Mouse (Mus musculus) midbrain, embryonic 11.5 days (tissue): ENCODE results near the gene Gsc. TPM values are rescaled to one million over a fixed set of nuclear protein-coding genes. Genes with fewer than 3 reads are reported as not detected.
"Not testable (repeated sequence)": the region's sequence is repeated elsewhere in the genome, so short reads cannot be mapped to it uniquely, and the experiment has no call there.

Experiments
- ATAC-seq: fragments of 200-750 bp; cut with Nextera tagmentation; 2 replicates; pipeline ENCODE4 v1.8.0; 2017; ENCODE audit warnings: moderate TSS enrichment, moderate library complexity; ENCODE audit not compliant: low FRiP score
- DNase-seq: peaks from one replicate; pipeline ENCODE4 v3.0.0; 2015; ENCODE audit warnings: low spot score; ENCODE audit errors: missing footprints
- H3K27ac ChIP-seq: fragments of 300-500 bp; sonication (generic); 2 replicates; pipeline ENCODE4 v1.5.1; 2014; ENCODE audit warnings: low read depth, low read length
- H3K27me3 ChIP-seq: fragments of 300-500 bp; sonication (generic); 2 replicates; pipeline ENCODE4 v1.6.1; 2014; ENCODE audit warnings: mild to moderate bottlenecking, low read length, moderate library complexity, mixed read lengths; ENCODE audit not compliant: control insufficient read depth, insufficient read depth
- H3K36me3 ChIP-seq: fragments of 300-500 bp; sonication (generic); 2 replicates; pipeline ENCODE4 v1.6.1; 2014; ENCODE audit warnings: mild to moderate bottlenecking, low read length, moderate library complexity, mixed read lengths; ENCODE audit not compliant: control insufficient read depth, insufficient read depth
- H3K4me1 ChIP-seq: fragments of 300-500 bp; sonication (generic); 2 replicates; pipeline ENCODE4 v1.6.1; 2014; ENCODE audit warnings: low read length; ENCODE audit not compliant: control insufficient read depth, insufficient read depth
- H3K4me2 ChIP-seq: fragments of 300-500 bp; sonication (generic); 2 replicates; pipeline ENCODE4 v1.6.1; 2014; ENCODE audit warnings: mild to moderate bottlenecking, moderate library complexity
- H3K4me3 ChIP-seq: fragments of 300-500 bp; sonication (generic); 2 replicates; pipeline ENCODE4 v1.5.1; 2014; ENCODE audit warnings: low read depth, low read length
- H3K9ac ChIP-seq: fragments of 300-500 bp; sonication (generic); 2 replicates; pipeline ENCODE4 v1.6.1; 2014; ENCODE audit warnings: low read length
- H3K9me3 ChIP-seq: fragments of 300-500 bp; sonication (generic); 2 replicates; pipeline ENCODE4 v1.6.1; 2016; ENCODE audit warnings: low read length; ENCODE audit not compliant: control insufficient read depth
- WGBS: fragments of 180-500 bp; shearing (Covaris S2); extraction: QIAGEN DNeasy Blood & Tissue Kit; methylation state at CpG from one replicate; pipeline ENCODE4 v1.1.7; 2014; 5-methylcytosine and 5-hydroxymethylcytosine counted together
- polyA plus RNA-seq: library from polyadenylated mRNA; unstranded; fragments of >200 nt; fragmentation: Nextera tagmentation; extraction: Ambion mirVana; gene quantifications from 2 replicates; pipeline ENCODE4 v1.2.1, GENCODE M21; 2014

Gsc gene
- polyA plus RNA-seq, 1 experiment from 2014 or later = 0.59 TPM

DNA sequence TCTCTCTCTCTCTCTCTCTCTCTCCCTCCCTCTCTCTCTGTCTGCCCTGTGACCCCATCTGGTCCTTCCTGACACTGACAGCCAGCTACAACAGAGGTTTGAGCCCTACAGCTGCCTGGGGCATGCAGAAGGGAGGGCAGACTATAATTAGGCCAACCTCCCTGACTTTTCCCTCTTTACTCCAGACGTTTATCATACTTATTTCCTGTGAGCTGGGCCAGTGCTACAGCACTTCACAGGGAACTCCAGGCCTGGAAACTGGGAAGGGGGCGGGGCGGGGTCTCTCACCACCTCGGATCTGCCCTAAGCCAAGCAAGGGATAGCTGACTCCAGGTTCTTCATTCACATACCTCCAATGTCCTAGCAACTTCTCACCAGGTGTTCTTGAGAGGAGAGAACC lies 4.3 kb downstream of the Gsc start:
- ATAC-seq (no peak), DNase-seq (no peak)
- no peaks in the 10 kb centered on the region for H3K36me3 ChIP-seq
- peaks cover 29% of the 10 kb centered on the region for H3K4me1 ChIP-seq
- H3K4me2 ChIP-seq = no peak overlapping the region
- peaks cover 79% of the 10 kb centered on the region for H3K27me3 ChIP-seq
- 6% methylated on average over 4 of the region's 4 CpGs for WGBS
- no peak overlapping the region for H3K27ac ChIP-seq
- no peak overlapping the region for H3K4me3 ChIP-seq
- H3K9me3 ChIP-seq = no peaks in the 10 kb centered on the region
- H3K9ac ChIP-seq = no peak overlapping the region

DNA sequence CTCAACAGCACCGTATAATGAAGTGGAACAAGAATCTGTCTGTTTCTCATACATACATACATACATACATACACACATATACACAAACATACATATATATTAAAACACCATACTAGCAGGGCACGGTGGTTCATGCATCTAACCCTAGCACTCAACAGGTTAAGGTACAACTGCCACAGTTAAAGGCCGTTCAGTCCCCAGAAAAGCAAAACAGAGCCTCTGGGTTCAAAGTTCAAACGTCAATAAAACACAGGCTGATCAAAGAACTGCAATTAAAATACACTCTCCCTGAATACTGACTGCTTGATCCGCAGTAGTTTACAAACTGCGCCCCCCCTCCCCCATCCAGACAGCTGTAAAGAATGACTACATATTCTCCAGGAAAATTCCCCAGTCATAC lies 5.8 kb downstream of the Gsc start:
- no peak; the same call in 1 of the 2 replicates for ATAC-seq
- DNase-seq = no peak
- H3K4me3 ChIP-seq = no peak overlapping the region
- WGBS = 39% methylated on average over 6 of the region's 6 CpGs
- no peak overlapping the region for H3K4me2 ChIP-seq
- H3K27ac ChIP-seq = no peak overlapping the region
- H3K9me3 ChIP-seq = no peaks in the 10 kb centered on the region
- no peaks in the 10 kb centered on the region for H3K36me3 ChIP-seq
- peaks cover 16% of the 10 kb centered on the region for H3K4me1 ChIP-seq
- peaks cover 65% of the 10 kb centered on the region for H3K27me3 ChIP-seq
- H3K9ac ChIP-seq = no peak overlapping the region

DNA sequence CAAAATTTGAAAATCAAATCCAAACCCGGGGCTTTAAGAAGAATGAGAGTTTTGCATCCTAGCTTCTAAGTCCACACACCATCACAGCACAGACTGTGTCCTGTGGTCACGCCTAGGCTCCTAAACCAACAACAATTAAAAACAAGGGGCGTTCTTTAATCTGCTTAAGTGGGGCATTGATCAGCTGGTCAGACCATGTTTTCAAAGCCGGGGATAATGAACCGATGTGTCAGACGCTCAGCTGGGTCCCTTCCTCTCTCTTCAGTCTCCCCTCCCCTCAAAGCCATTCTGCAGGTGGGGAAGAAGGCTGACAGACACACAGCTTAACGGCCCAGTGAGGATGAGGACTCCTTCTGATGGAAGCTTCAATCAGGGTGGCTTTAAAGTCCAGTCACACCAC lies 6.2 kb downstream of the Gsc start:
- Histone ChIP-seq H3K36me3 (no peaks in the 10 kb centered on the region), H3K4me2 (no peak overlapping the region), H3K9ac (no peak overlapping the region), H3K4me3 (no peak overlapping the region), H3K9me3 (no peaks in the 10 kb centered on the region), H3K27ac (no peak overlapping the region), H3K4me1 (peaks cover 14% of the 10 kb centered on the region), H3K27me3 (peaks cover 61% of the 10 kb centered on the region)
- DNase-seq = peak; percentile 88
- peak; percentile 63 for ATAC-seq
- 2% methylated on average over 7 of the region's 7 CpGs for WGBS

DNA sequence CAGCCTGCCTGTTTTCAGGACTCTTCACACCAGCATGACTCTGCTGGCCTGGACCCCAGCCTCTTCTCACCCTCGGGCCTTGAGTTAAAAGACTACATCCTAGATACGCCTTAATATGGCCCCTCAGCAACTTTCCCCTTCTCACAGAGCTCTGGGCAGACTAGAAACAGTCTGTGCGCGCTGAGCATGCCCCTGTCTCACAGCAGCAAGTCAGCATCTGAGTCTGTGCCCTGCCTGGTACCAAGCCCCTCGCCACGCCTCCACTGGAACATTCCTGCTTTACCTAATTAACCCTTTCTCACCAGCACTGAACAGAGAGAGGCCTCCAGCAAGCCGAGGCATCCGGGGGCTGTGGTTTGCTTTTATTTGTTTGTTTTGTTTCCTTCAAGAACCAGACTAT lies 11.8 kb downstream of the Gsc start:
- Histone ChIP-seq H3K4me3 (no peak overlapping the region), H3K9ac (no peak overlapping the region), H3K27ac (no peak overlapping the region), H3K4me2 (no peak overlapping the region), H3K36me3 (no peaks in the 10 kb centered on the region), H3K27me3 (peaks cover 15% of the 10 kb centered on the region), H3K4me1 (no peaks in the 10 kb centered on the region), H3K9me3 (no peaks in the 10 kb centered on the region)
- 29% methylated on average over 8 of the region's 8 CpGs for WGBS
- ATAC-seq (no peak), DNase-seq (peak; percentile 84)

DNA sequence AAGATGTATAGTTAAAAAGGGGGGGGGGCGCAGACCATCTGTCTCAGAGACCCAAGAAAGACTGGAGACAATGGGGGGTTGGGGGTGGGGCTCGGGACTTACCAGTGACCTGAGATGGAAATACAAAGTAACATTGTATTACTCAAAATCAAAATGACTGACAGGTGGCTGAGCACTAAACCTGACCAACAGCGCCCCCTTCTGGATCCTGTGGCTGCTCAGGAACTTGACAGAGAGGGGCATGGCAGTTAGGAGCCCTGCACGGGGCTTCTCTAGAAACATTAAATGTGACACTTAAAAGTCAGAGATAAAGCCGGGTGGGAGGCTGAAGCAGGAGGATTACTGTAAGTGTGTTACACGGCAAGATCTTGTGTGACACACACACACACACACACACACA lies 13.8 kb downstream of the Gsc start:
- no peak overlapping the region for H3K4me3 ChIP-seq
- H3K9ac ChIP-seq = no peak overlapping the region
- H3K27me3 ChIP-seq = peaks cover 1% of the 10 kb centered on the region; the same call in 1 of the 2 replicates
- H3K36me3 ChIP-seq = no peaks in the 10 kb centered on the region
- H3K9me3 ChIP-seq = no peaks in the 10 kb centered on the region
- no peak overlapping the region for H3K4me2 ChIP-seq
- H3K4me1 ChIP-seq = no peaks in the 10 kb centered on the region
- H3K27ac ChIP-seq = no peak overlapping the region
- WGBS = 65% methylated on average over 6 of the region's 6 CpGs
- no peak for ATAC-seq
- no peak for DNase-seq

DNA sequence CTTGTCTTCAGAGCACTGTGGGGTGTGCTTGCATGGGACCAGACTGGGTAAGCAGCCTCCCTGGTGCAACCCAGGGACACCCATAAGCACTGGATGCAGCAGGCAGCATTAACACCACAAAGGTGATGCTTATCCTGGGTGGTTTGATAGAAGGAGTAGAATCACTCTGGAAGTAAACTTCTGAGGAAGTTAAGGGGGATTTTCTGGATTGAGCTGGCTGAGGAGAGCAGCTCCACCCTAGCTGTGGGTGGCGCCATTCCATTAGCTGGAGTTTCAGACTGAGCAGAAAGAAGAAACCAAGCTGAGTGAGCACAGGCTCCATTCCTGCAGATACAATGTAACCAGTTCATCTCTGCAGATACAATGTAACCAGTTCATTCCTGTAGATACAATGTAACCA lies 20.1 kb downstream of the Gsc start:
- Histone ChIP-seq H3K4me1 (no peaks in the 10 kb centered on the region), H3K9me3 (no peaks in the 10 kb centered on the region), H3K4me2 (no peak overlapping the region), H3K27ac (no peak overlapping the region), H3K36me3 (no peaks in the 10 kb centered on the region), H3K27me3 (no peaks in the 10 kb centered on the region), H3K9ac (no peak overlapping the region), H3K4me3 (no peak overlapping the region)
- ATAC-seq (no peak), DNase-seq (no peak)
- 47% methylated on average over 1 of the region's 1 CpGs for WGBS

DNA sequence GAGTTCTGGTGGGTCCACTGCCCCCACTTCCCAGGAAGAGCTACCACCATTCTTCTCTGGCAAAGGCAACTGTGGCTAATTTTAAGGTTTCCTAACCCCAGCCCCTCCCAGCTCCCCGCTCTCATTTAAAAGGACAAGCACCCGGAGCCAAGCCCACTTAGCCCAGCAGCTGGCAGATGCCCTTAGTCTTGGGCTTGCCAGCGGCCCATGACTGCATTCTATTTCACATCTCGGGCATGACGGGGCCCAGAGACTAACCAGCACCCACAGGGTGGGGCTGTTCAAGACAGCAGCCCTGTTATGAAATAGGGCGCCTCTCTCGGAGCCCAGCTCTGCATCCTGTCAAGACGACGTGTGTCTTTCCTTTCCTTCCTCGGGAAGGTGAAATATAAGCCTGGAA lies 22.9 kb downstream of the Gsc start:
- Histone ChIP-seq H3K36me3 (no peaks in the 10 kb centered on the region), H3K27ac (no peak overlapping the region), H3K9ac (no peak overlapping the region), H3K9me3 (no peaks in the 10 kb centered on the region), H3K4me1 (no peaks in the 10 kb centered on the region), H3K27me3 (no peaks in the 10 kb centered on the region), H3K4me3 (no peak overlapping the region), H3K4me2 (no peak overlapping the region)
- DNase-seq = no peak
- WGBS = 82% methylated on average over 10 of the region's 10 CpGs
- no peak for ATAC-seq

DNA sequence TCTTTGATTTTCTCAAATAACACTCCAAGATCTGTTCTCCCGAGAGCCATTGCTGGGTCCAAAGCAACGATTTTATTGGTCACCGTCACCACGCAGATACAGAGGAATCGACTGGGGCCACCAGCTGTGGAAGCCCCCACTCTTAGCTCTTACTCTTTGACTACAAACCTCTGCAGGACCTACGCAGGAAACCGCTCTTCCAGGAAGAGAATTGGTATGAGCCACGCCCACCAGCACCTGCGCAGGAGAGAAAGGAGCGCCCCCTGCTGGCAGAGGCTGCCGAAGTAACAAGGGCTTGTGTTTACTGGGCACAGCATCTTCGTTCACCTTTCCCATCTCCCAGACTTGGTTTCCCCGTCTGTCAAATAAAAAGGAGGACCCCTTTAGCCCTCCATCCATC lies 25.0 kb downstream of the Gsc start:
- H3K4me3 ChIP-seq = no peak overlapping the region
- no peaks in the 10 kb centered on the region for H3K27me3 ChIP-seq
- no peaks in the 10 kb centered on the region for H3K36me3 ChIP-seq
- ATAC-seq (no peak), DNase-seq (peak; percentile 87)
- H3K9ac ChIP-seq = no peak overlapping the region
- no peaks in the 10 kb centered on the region for H3K4me1 ChIP-seq
- no peaks in the 10 kb centered on the region for H3K9me3 ChIP-seq
- 32% methylated on average over 13 of the region's 13 CpGs for WGBS
- no peak overlapping the region for H3K4me2 ChIP-seq
- no peak overlapping the region for H3K27ac ChIP-seq

DNA sequence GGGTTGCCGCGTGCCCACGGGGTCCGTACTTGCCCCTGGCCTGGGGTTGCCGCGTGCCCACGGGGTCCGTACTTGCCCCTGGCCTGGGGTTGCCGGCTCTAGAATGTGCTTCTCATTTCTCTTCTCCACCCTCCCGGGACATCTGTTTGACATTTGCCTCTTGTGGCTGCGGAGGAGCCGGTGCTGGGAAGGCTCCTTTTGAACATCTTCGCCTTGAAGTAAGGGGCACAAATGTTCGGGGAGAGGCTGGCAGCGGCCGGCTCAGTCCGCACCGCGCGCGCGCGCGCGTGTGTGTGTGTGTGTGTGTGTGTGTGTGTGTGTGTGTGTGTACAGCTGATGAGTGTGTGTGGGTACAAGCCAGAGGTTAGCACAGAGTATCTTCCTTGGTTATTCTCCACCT lies 26.1 kb downstream of the Gsc start:
- not testable (repeated sequence) for H3K27me3 ChIP-seq, H3K4me1 ChIP-seq, H3K9me3 ChIP-seq, H3K9ac ChIP-seq, H3K4me3 ChIP-seq, H3K27ac ChIP-seq, H3K36me3 ChIP-seq, H3K4me2 ChIP-seq, DNase-seq
- 88% methylated on average over 25 of the region's 25 CpGs for WGBS
- ATAC-seq = 0 out of 2 replicates have a peak, but pooled peaks have one; percentile 17

DNA sequence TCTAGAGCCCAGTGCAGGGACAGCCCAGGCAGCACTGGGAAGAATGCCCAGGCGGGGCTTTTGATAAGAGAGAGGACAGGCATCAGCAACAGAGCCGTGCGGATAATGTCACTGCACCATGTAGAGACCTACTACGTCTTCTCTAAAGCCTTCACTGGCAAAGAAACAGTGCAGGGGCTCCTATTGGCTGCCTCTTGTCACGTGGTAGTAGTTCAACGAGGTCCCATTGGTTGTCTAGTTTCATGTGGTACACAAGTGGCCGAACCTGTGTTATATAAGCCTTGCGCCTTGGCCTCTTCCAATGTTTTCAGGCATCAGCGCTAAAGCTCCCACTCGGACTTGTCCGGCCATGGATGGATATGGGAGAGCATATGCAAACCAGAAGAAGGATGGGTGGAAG lies 29.4 kb downstream of the Gsc start:
- WGBS = 85% methylated on average over 11 of the region's 11 CpGs
- Histone ChIP-seq H3K4me1 (peaks cover 3% of the 10 kb centered on the region), H3K9ac (no peak overlapping the region), H3K9me3 (no peaks in the 10 kb centered on the region), H3K4me2 (no peak overlapping the region), H3K27me3 (peaks cover 3% of the 10 kb centered on the region; the same call in 1 of the 2 replicates), H3K27ac (no peak overlapping the region), H3K4me3 (no peak overlapping the region), H3K36me3 (no peaks in the 10 kb centered on the region)
- ATAC-seq (no peak), DNase-seq (no peak)
